Mouse (Mus musculus): Measurements from ENCODE around the gene Smagp.

- TF ChIP-seq CTCF (IDR thresholded peaks at IDR 0.05; ENCODE audit: low read depth, low read length) (no peak), POLR2AphosphoS5 (IDR thresholded peaks at IDR 0.05; ENCODE audit: insufficient replicate concordance, low read depth, low read length) (no peak)
These were observed 59.9 kb downstream of the Smagp start for GRCm38 (mm10) chr15:100576810-100577209.

Measured in G1E (cell line).